Mouse (Mus musculus) limb, embryonic 10.5 days (tissue): Measurements from ENCODE around the gene Cd200r4. TPM values are rescaled to one million over a fixed set of nuclear protein-coding genes. Genes with fewer than 3 reads are reported as not detected.

Experiments used
- polyA plus RNA-seq: library from polyadenylated mRNA; unstranded; fragments of >200 nt; fragmentation: Nextera tagmentation; extraction: Ambion mirVana; gene quantifications from 2 replicates; pipeline ENCODE4 v1.2.1, GENCODE M21; 2016

Gene Cd200r4
- polyA plus RNA-seq, 1 experiment from 2014 or later = not detected

Other genes with a start within 250 kb of the Cd200r4 start
- 14.0 and 15.7 TPM in 2 replicates for gene Nepro, start 87.4 kb upstream of the Cd200r4 start, polyA plus RNA-seq
- 24.7 and 25.5 TPM in 2 replicates for gene Gtpbp8, start 65.4 kb upstream of the Cd200r4 start, polyA plus RNA-seq
- gene Cd200r1, start 46.0 kb upstream of the Cd200r4 start, polyA plus RNA-seq = 0.14 and 0.49 TPM in 2 replicates
- gene Cd200r2, start 55.4 kb downstream of the Cd200r4 start, polyA plus RNA-seq = not detected in 2 replicates
- not detected in 2 replicates for gene Cd200r3, start 131.9 kb downstream of the Cd200r4 start, polyA plus RNA-seq